Mouse (Mus musculus) stomach, postnatal 0 days (tissue): ENCODE measurements around the gene Ebf3.

Experiments
- CTCF ChIP-seq: IDR thresholded peaks from 2 replicates; pipeline ENCODE4 v1.5.1; 2016; ENCODE audit warnings: antibody characterized with exemption, low read depth, mild to moderate bottlenecking, moderate library complexity
- EP300 ChIP-seq: optimal IDR thresholded peaks from 2 replicates; pipeline ENCODE3; 2016; ENCODE audit warnings: antibody characterized with exemption

DNA sequence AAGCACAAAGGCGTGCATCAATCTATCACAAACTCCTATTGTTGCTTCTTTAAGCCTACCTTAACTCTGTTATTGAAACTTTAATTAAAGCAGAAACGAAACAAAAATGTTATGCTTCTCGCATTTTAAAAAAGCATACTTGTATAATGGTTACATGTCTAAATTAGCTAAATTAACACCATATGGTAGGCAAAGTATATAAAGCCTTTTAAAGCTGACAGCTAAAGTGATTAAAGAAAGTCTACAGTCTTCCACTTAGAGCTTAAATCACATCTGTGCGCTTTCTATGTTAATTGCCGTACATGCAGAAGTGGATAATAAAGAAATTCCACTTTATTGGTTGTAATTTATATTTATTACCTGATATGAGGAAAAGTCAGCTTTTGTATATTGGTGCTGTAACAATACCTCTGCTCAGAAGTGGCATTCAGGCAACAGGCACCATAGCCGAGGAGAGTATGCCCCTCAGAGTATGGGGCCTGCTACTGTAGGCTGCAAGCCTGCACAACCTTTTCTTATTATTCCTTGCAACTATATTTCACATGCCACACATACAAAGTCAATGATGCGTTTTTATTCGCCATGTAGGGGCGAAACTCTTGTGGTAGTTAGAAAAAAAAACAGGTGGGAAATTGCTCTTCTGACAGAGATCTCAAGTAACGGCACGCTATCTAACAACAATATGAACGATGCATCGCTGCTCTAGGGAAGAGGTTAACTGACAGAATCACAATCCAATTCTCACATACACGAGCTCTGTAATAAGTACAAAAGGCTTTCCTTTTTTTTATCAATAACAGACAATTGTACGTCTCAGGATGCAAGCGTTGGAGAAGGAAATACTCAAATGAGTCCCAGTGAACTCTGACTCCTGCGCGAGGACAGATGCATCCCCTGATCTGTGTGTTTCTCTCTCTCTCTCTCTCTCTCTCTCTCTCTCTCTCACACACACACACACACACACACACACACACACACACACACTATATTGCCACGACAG lies 5.9 kb downstream of the Ebf3 start:
- no peak for TF ChIP-seq EP300
- TF ChIP-seq CTCF, result peak; percentile 56
